13 mouse cellular contexts compared by ENCODE assay signal in the genomic region with DNA sequence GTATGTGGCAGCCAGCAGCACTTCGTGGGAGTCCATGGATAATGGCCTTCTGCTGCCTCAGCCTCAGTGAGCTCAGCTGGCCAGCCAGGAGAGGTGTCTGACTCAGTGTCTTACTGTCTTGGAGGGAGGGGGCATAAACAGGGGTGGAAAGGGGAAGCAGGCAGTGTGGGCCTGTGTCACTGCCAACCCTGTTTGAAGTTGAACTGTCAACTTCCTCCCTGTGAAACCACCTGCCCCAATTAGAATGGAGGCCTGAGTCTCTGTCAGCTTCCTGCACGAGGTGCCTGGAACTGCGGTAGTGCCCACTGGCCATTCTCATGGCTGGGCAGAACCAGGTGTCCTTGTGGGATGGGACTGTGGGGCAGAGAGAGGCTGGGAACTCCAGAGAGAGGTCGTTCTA. TPM values are rescaled to one million over a fixed set of nuclear protein-coding genes. Genes with fewer than 3 reads are reported as not detected.
DNase-seq lines count a peak whose midpoint lies in the region; ATAC-seq and TF ChIP-seq lines count a peak whose summit lies in the region.
"Had no signal": no experiment of that assay in that cellular context is flagged by ENCODE, and none has a peak within 500 bp of the region (broad histone marks: within the 10 kb centered on the region; RNA-seq: fewer than 3 reads in every experiment).

Gene Cd5, minus strand, starts transcription at position 192 of the 400 bp plus-strand sequence.

- no peak within 1 kb of the TSS for H3K9ac ChIP-seq in heart, embryonic 12.5 days
- H3K9ac ChIP-seq: liver, embryonic 13.5 days; stomach, embryonic 15.5 days had no signal

- no peaks in the 10 kb centered on the region for H3K9me3 ChIP-seq in heart, embryonic 10.5 days
- H3K9me3 ChIP-seq in heart, embryonic 12.5 days (replicated peaks), result no peaks in the 10 kb centered on the region
- H3K9me3 ChIP-seq: forebrain, embryonic 10.5 days; liver, embryonic 13.5 days; stomach, embryonic 15.5 days had no signal

- TF ChIP-seq POLR2A in kidney, adult 2 months (IDR thresholded peaks at IDR 0.05; ENCODE audit: low read depth, low read length), result no peak

- no peak within 1 kb of the TSS for H3K27ac ChIP-seq in heart, embryonic 10.5 days
- no peak within 1 kb of the TSS for H3K27ac ChIP-seq in heart, embryonic 12.5 days (ENCODE audit: poor library complexity, severe bottlenecking)
- H3K27ac ChIP-seq in kidney, adult 2 months (ENCODE audit: insufficient read depth, low read depth, low read length), result no peak within 1 kb of the TSS
- H3K27ac ChIP-seq: forebrain, embryonic 10.5 days; liver, embryonic 13.5 days; stomach, embryonic 15.5 days had no signal

- ATAC-seq in heart, embryonic 12.5 days (ENCODE audit: insufficient number of reproducible peaks, low FRiP score), result no peak
- ATAC-seq in megakaryocyte-erythroid progenitor cell, adult 5-6 weeks (replicated peaks; ENCODE audit: low FRiP score, low TSS enrichment, poor library complexity, severe bottlenecking), result no peak

- no peak within 1 kb of the TSS for H3K4me3 ChIP-seq in heart, embryonic 10.5 days
- H3K4me3 ChIP-seq in heart, embryonic 12.5 days, result no peak within 1 kb of the TSS
- no peak within 1 kb of the TSS for H3K4me3 ChIP-seq in kidney, adult 2 months (ENCODE audit: insufficient read depth, low read depth, low read length)
- H3K4me3 ChIP-seq: forebrain, embryonic 10.5 days; liver, embryonic 13.5 days; stomach, embryonic 15.5 days had no signal

- 76% methylated on average over 4 of the region's 4 CpGs for WGBS in heart, embryonic 10.5 days
- 70% methylated on average over 4 of the region's 4 CpGs for WGBS in heart, embryonic 12.5 days
- WGBS in kidney, adult 2 months, result 45% methylated on average over 4 of the region's 4 CpGs

- DNase-seq in heart, embryonic 10.5 days (ENCODE audit: low spot score), result peak; percentile 73
- DNase-seq in c-Kit-positive CD71-negative TER-119-negative erythroid progenitor cells, embryonic 14.5 days (ENCODE audit: low read depth), result peak; percentile 37
- peak; percentile 87 for DNase-seq in naive thymus-derived CD4-positive, alpha-beta T cell, adult 2 months (ENCODE audit: low read depth)
- peak; percentile 76 to 82 for DNase-seq in thymus, postnatal 10 days (ENCODE audit: low spot score in 2 of 2)
- no peak for DNase-seq in embryo, embryonic 10.5 days (ENCODE audit: low spot score)
- no peak for DNase-seq in kidney, adult 2 months
- DNase-seq: heart, postnatal 4 days; liver, embryonic 13.5 days; midbrain, embryonic 14.5 days had no signal

- H3K4me2 ChIP-seq in heart, embryonic 12.5 days, result no peak within 1 kb of the TSS
- H3K4me2 ChIP-seq: liver, embryonic 13.5 days; stomach, embryonic 15.5 days had no signal

- no peak for TF ChIP-seq CTCF in kidney, adult 2 months (conservative IDR thresholded peaks at IDR 0.05; ENCODE audit: insufficient read depth, insufficient read length, low read depth, low read length)

- H3K36me3 ChIP-seq in heart, embryonic 10.5 days, result no peaks in the 10 kb centered on the region
- no peaks in the 10 kb centered on the region for H3K36me3 ChIP-seq in heart, embryonic 12.5 days
- H3K36me3 ChIP-seq in kidney, adult 2 months (ENCODE audit: control insufficient read depth, insufficient read depth, low read length), result no peaks in the 10 kb centered on the region
- H3K36me3 ChIP-seq: forebrain, embryonic 10.5 days; liver, embryonic 13.5 days; stomach, embryonic 15.5 days had no signal

- H3K27me3 ChIP-seq in heart, embryonic 10.5 days (ENCODE audit: insufficient read depth, poor library complexity, severe bottlenecking), result 0 out of 2 replicates have a peak, but pooled peaks cover 5% of the 10 kb centered on the region
- H3K27me3 ChIP-seq in heart, embryonic 12.5 days (replicated peaks), result no peaks in the 10 kb centered on the region
- H3K27me3 ChIP-seq in kidney, adult 2 months (replicated peaks; ENCODE audit: control insufficient read depth, insufficient read depth, low read length), result no peaks in the 10 kb centered on the region
- H3K27me3 ChIP-seq: liver, embryonic 13.5 days; stomach, embryonic 15.5 days had no signal

- peaks cover 14% of the 10 kb centered on the region for H3K4me1 ChIP-seq in heart, embryonic 10.5 days
- peaks cover 8% of the 10 kb centered on the region for H3K4me1 ChIP-seq in heart, embryonic 12.5 days (replicated peaks)
- H3K4me1 ChIP-seq in kidney, adult 2 months (ENCODE audit: control insufficient read depth, insufficient read depth, low read length), result peaks cover 8% of the 10 kb centered on the region
- H3K4me1 ChIP-seq: stomach, embryonic 15.5 days had no signal

RNA-seq across cellular contexts. Expression of gene Cd5, which starts in this region (rescaled TPM):
- polyA plus RNA-seq in heart, embryonic 10.5 days (2016; fragmentation: Nextera tagmentation; extraction: Ambion mirVana), result 0.18 and 0.28 TPM in 2 replicates
- 0.19 and 0.55 TPM in 2 replicates for polyA plus RNA-seq in heart, embryonic 12.5 days (2016; fragmentation: Nextera tagmentation; extraction: Ambion mirVana)
- total RNA-seq in megakaryocyte-erythroid progenitor cell, adult 5-6 weeks (2014; fragmentation: Nextera tagmentation), result 3.2 and 3.7 TPM in 2 replicates
- not detected in 2 replicates for total RNA-seq in megakaryocyte-erythroid progenitor cell, adult 5-6 weeks (2017)
- 0.33 and 3.3 TPM in 2 replicates for polyA plus RNA-seq in kidney, adult 2 months (2012; rRNA removed)
- polyA plus RNA-seq: forebrain, embryonic 10.5 days; liver, embryonic 13.5 days had no signal

Comparison
In these comparisons a context has a peak if more than half of its experiments do, and no peak if none do; other contexts are left out.
1. Peak in DNase-seq in heart, embryonic 10.5 days; RNA of the gene not detected or under 1 TPM.
2. DNase-seq: peak in c-Kit-positive CD71-negative TER-119-negative erythroid progenitor cells, embryonic 14.5 days (single experiment), naive thymus-derived CD4-positive, alpha-beta T cell, adult 2 months (single experiment) and thymus, postnatal 10 days (2 of 2); none in embryo, embryonic 10.5 days (single experiment) and kidney, adult 2 months (single experiment).